Mouse (Mus musculus) frontal cortex, postnatal 10 days (tissue): ENCODE results near the gene Fv1.

Experiments
- DNase-seq, 2 experiments: peaks; one replicate each; pipeline ENCODE4 v3.0.0; 2022; ENCODE audit warnings: low spot score in 2 of 2, mixed read lengths in 1 of 2

Gene Fv1

GRCm38 (mm10) chr4:147884138-147884537 lies 15.4 kb downstream of the Fv1 start:
- DNase-seq, result no peak

GRCm38 (mm10) chr4:147886158-147886557 lies 17.4 kb downstream of the Fv1 start:
- no peak for DNase-seq

- no peak for DNase-seq
These were observed 18.5 kb downstream of the Fv1 start for GRCm38 (mm10) chr4:147887277-147887676.

GRCm38 (mm10) chr4:147888237-147888636 lies 19.5 kb downstream of the Fv1 start:
- no peak for DNase-seq

- no peak for DNase-seq
These were observed 21.6 kb downstream of the Fv1 start for GRCm38 (mm10) chr4:147890341-147890740.

- no peak for DNase-seq
These were observed 27.1 kb downstream of the Fv1 start for GRCm38 (mm10) chr4:147895815-147896330.

- no peak for DNase-seq
These were observed 27.6 kb downstream of the Fv1 start for GRCm38 (mm10) chr4:147896411-147896810.

- no peak for DNase-seq
These were observed 28.6 kb downstream of the Fv1 start for GRCm38 (mm10) chr4:147897348-147897747.

- no peak for DNase-seq
These were observed 31.7 kb downstream of the Fv1 start for GRCm38 (mm10) chr4:147900452-147900851.

GRCm38 (mm10) chr4:147902906-147903500 lies 34.2 kb downstream of the Fv1 start:
- DNase-seq, result no peak

- DNase-seq, result no peak
These were observed 34.8 kb downstream of the Fv1 start for GRCm38 (mm10) chr4:147903601-147904000.

- peak; percentile 86 to 90 for DNase-seq
These were observed 35.7 kb downstream of the Fv1 start, which contains the start of gene Mfn2 for GRCm38 (mm10) chr4:147904313-147905089. TSS of gene Mfn2 (minus strand) at chr4:147904704.

GRCm38 (mm10) chr4:147905090-147905659 lies 36.4 kb downstream of the Fv1 start:
- no peak for DNase-seq

GRCm38 (mm10) chr4:147906230-147906629 lies 37.5 kb downstream of the Fv1 start:
- DNase-seq, result no peak

GRCm38 (mm10) chr4:147909486-147909885 lies 40.7 kb downstream of the Fv1 start:
- no peak for DNase-seq

- DNase-seq, result no peak
These were observed 49.8 kb downstream of the Fv1 start for GRCm38 (mm10) chr4:147918459-147919121.
